Mouse (Mus musculus): ENCODE data around the gene Mbd6. TPM values are rescaled to one million over a fixed set of nuclear protein-coding genes. Genes with fewer than 3 reads are reported as not detected.

The Mbd6 gene
- polyA plus RNA-seq, 1 experiment = 35.1 TPM

GRCm38 (mm10) chr10:127284105-127284622 is 4.7 kb downstream of the Mbd6 start:
- no peak overlapping the region for H3K4me3 ChIP-seq (ENCODE audit: insufficient read depth, low read length)
- no peak overlapping the region for H3K27ac ChIP-seq (ENCODE audit: insufficient read depth, low read length)
- no peak for TF ChIP-seq CTCF (IDR thresholded peaks at IDR 0.05; ENCODE audit: extremely low read depth, insufficient read depth, low read length)
- no peak for TF ChIP-seq POLR2A (IDR thresholded peaks at IDR 0.05; ENCODE audit: extremely low read depth, insufficient read depth, low read length)
- peaks cover 5% of the 10 kb centered on the region for H3K4me1 ChIP-seq (ENCODE audit: control insufficient read depth, insufficient read depth, low read length)

- Histone ChIP-seq H3K4me1 (ENCODE audit: control insufficient read depth, insufficient read depth, low read length) (peaks cover 5% of the 10 kb centered on the region; the same call in 1 of the 2 replicates), H3K27ac (ENCODE audit: insufficient read depth, low read length) (no peak overlapping the region), H3K4me3 (ENCODE audit: insufficient read depth, low read length) (no peak overlapping the region)
- TF ChIP-seq CTCF (IDR thresholded peaks at IDR 0.05; ENCODE audit: extremely low read depth, insufficient read depth, low read length) = no peak
- TF ChIP-seq POLR2A (IDR thresholded peaks at IDR 0.05; ENCODE audit: extremely low read depth, insufficient read depth, low read length) = no peak
These were observed 6.1 kb downstream of the Mbd6 start for GRCm38 (mm10) chr10:127282620-127283215.

GRCm38 (mm10) chr10:127281316-127281715 is 7.5 kb downstream of the Mbd6 start:
- H3K4me3 ChIP-seq (ENCODE audit: insufficient read depth, low read length) = no peak overlapping the region
- H3K4me1 ChIP-seq (ENCODE audit: control insufficient read depth, insufficient read depth, low read length) = no peaks in the 10 kb centered on the region
- TF ChIP-seq POLR2A (IDR thresholded peaks at IDR 0.05; ENCODE audit: extremely low read depth, insufficient read depth, low read length) (no peak), CTCF (IDR thresholded peaks at IDR 0.05; ENCODE audit: extremely low read depth, insufficient read depth, low read length) (no peak)
- H3K27ac ChIP-seq (ENCODE audit: insufficient read depth, low read length) = no peak overlapping the region

GRCm38 (mm10) chr10:127279730-127280129 is 9.1 kb downstream of the Mbd6 start:
- TF ChIP-seq CTCF (IDR thresholded peaks at IDR 0.05; ENCODE audit: extremely low read depth, insufficient read depth, low read length) (0 out of 2 replicates have a peak, but pooled peaks have one; percentile 12), POLR2A (IDR thresholded peaks at IDR 0.05; ENCODE audit: extremely low read depth, insufficient read depth, low read length) (no peak)
- Histone ChIP-seq H3K4me1 (ENCODE audit: control insufficient read depth, insufficient read depth, low read length) (no peaks in the 10 kb centered on the region), H3K4me3 (ENCODE audit: insufficient read depth, low read length) (no peak overlapping the region), H3K27ac (ENCODE audit: insufficient read depth, low read length) (no peak overlapping the region)

GRCm38 (mm10) chr10:127274261-127275022 is 14.4 kb downstream of the Mbd6 start:
- Histone ChIP-seq H3K4me3 (ENCODE audit: insufficient read depth, low read length) (no peak overlapping the region), H3K27ac (ENCODE audit: insufficient read depth, low read length) (no peak overlapping the region), H3K4me1 (ENCODE audit: control insufficient read depth, insufficient read depth, low read length) (no peaks in the 10 kb centered on the region)
- no peak for TF ChIP-seq CTCF (IDR thresholded peaks at IDR 0.05; ENCODE audit: extremely low read depth, insufficient read depth, low read length)
- TF ChIP-seq POLR2A (IDR thresholded peaks at IDR 0.05; ENCODE audit: extremely low read depth, insufficient read depth, low read length) = no peak

- Histone ChIP-seq H3K4me3 (ENCODE audit: insufficient read depth, low read length) (no peak overlapping the region), H3K27ac (ENCODE audit: insufficient read depth, low read length) (no peak overlapping the region), H3K4me1 (ENCODE audit: control insufficient read depth, insufficient read depth, low read length) (peaks cover 4% of the 10 kb centered on the region)
- TF ChIP-seq CTCF (IDR thresholded peaks at IDR 0.05; ENCODE audit: extremely low read depth, insufficient read depth, low read length) (no peak), POLR2A (IDR thresholded peaks at IDR 0.05; ENCODE audit: extremely low read depth, insufficient read depth, low read length) (no peak)
These were observed 16.4 kb downstream of the Mbd6 start for GRCm38 (mm10) chr10:127272371-127272770.

- peaks cover 8% of the 10 kb centered on the region for H3K4me1 ChIP-seq (ENCODE audit: control insufficient read depth, insufficient read depth, low read length)
- no peak overlapping the region for H3K4me3 ChIP-seq (ENCODE audit: insufficient read depth, low read length)
- H3K27ac ChIP-seq (ENCODE audit: insufficient read depth, low read length) = no peak overlapping the region
- no peak for TF ChIP-seq CTCF (IDR thresholded peaks at IDR 0.05; ENCODE audit: extremely low read depth, insufficient read depth, low read length)
- no peak for TF ChIP-seq POLR2A (IDR thresholded peaks at IDR 0.05; ENCODE audit: extremely low read depth, insufficient read depth, low read length)
These were observed 18.9 kb downstream of the Mbd6 start for GRCm38 (mm10) chr10:127269884-127270283.

GRCm38 (mm10) chr10:127269036-127269435 is 19.8 kb downstream of the Mbd6 start:
- Histone ChIP-seq H3K4me1 (ENCODE audit: control insufficient read depth, insufficient read depth, low read length) (peaks cover 8% of the 10 kb centered on the region), H3K4me3 (ENCODE audit: insufficient read depth, low read length) (no peak overlapping the region), H3K27ac (ENCODE audit: insufficient read depth, low read length) (no peak overlapping the region)
- no peak for TF ChIP-seq CTCF (IDR thresholded peaks at IDR 0.05; ENCODE audit: extremely low read depth, insufficient read depth, low read length)

- Histone ChIP-seq H3K4me1 (ENCODE audit: control insufficient read depth, insufficient read depth, low read length) (peaks cover 8% of the 10 kb centered on the region), H3K27ac (ENCODE audit: insufficient read depth, low read length) (no peak overlapping the region), H3K4me3 (ENCODE audit: insufficient read depth, low read length) (no peak overlapping the region)
- no peak for TF ChIP-seq POLR2A (IDR thresholded peaks at IDR 0.05; ENCODE audit: extremely low read depth, insufficient read depth, low read length)
- no peak for TF ChIP-seq CTCF (IDR thresholded peaks at IDR 0.05; ENCODE audit: extremely low read depth, insufficient read depth, low read length)
These were observed 20.4 kb downstream of the Mbd6 start for GRCm38 (mm10) chr10:127268401-127268800.

GRCm38 (mm10) chr10:127267318-127267717 is 21.5 kb downstream of the Mbd6 start:
- no peak overlapping the region for H3K27ac ChIP-seq (ENCODE audit: insufficient read depth, low read length)
- peak overlapping the region; percentile 82 for H3K4me3 ChIP-seq (ENCODE audit: insufficient read depth, low read length)
- peaks cover 8% of the 10 kb centered on the region for H3K4me1 ChIP-seq (ENCODE audit: control insufficient read depth, insufficient read depth, low read length)
- TF ChIP-seq POLR2A (IDR thresholded peaks at IDR 0.05; ENCODE audit: extremely low read depth, insufficient read depth, low read length) = no peak
- TF ChIP-seq CTCF (IDR thresholded peaks at IDR 0.05; ENCODE audit: extremely low read depth, insufficient read depth, low read length) = no peak

Data from cortical plate, adult 2 months (tissue).